In the genomic region with DNA sequence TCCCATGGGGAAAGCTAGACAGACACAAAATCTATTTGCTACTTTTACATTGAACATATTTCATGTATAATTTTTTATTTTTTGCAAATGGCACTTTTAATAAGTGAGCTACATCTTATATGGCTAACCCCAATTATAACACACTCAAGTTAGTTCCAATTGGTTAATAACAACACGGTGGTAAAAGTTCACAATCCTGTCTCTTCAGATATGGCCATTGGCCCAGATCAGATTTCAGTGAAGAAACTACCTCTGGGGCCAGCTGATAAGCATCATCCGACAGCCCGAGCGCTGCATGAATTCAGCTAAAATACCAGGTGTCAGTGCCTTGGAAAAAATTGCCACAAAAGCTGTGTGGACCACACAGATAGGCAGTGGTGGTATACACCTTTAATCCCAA, we compare ENCODE assay signal across 28 mouse cellular contexts. TPM values are rescaled to one million over a fixed set of nuclear protein-coding genes. Genes with fewer than 3 reads are reported as not detected.
"Had no signal": no experiment of that assay in that cellular context is flagged by ENCODE, and none has a peak within 500 bp of the region (broad histone marks: within the 10 kb centered on the region; RNA-seq: fewer than 3 reads in every experiment).

No protein-coding gene starts in this region.

- H3K36me3 ChIP-seq: forebrain, embryonic 12.5 days; forebrain, embryonic 15.5 days had no signal

- H3K4me2 ChIP-seq: embryonic facial prominence, embryonic 12.5 days; embryonic facial prominence, embryonic 13.5 days; embryonic facial prominence, embryonic 15.5 days; forebrain, embryonic 12.5 days; forebrain, embryonic 13.5 days; forebrain, embryonic 15.5 days had no signal

- H3K27me3 ChIP-seq: embryonic facial prominence, embryonic 12.5 days; embryonic facial prominence, embryonic 13.5 days; embryonic facial prominence, embryonic 15.5 days; forebrain, embryonic 12.5 days; forebrain, embryonic 13.5 days; forebrain, embryonic 15.5 days had no signal

- H3K27ac ChIP-seq: embryonic facial prominence, embryonic 10.5 days; embryonic facial prominence, embryonic 12.5 days; embryonic facial prominence, embryonic 13.5 days; embryonic facial prominence, embryonic 15.5 days; forebrain, embryonic 10.5 days; forebrain, embryonic 12.5 days; forebrain, embryonic 13.5 days; forebrain, embryonic 15.5 days; heart, adult 2 months had no signal

- H3K9ac ChIP-seq: embryonic facial prominence, embryonic 12.5 days; embryonic facial prominence, embryonic 13.5 days; embryonic facial prominence, embryonic 15.5 days; forebrain, embryonic 12.5 days; forebrain, embryonic 13.5 days; forebrain, embryonic 15.5 days; forebrain, postnatal 0 days had no signal

- ATAC-seq: forebrain, embryonic 13.5 days; forebrain, embryonic 14.5 days; forebrain, embryonic 15.5 days; forebrain, embryonic 16.5 days; forebrain, postnatal 0 days had no signal

- DNase-seq: cerebellum, adult 9-10 months; cerebellum, adult 9-11 months; cerebellum, postnatal 10 days; cerebellum, postnatal 14 days; cerebellum, postnatal 25 days; cerebellum, postnatal 36 days; embryo, embryonic 11 days; forebrain, postnatal 0 days; gastrocnemius, adult 2 months; gastrocnemius, postnatal 10 days; gastrocnemius, postnatal 14 days; gastrocnemius, postnatal 25 days; gastrocnemius, postnatal 36 days; heart, adult 18-20 months; heart, adult 2 months had no signal

- H3K4me3 ChIP-seq: embryonic facial prominence, embryonic 10.5 days; embryonic facial prominence, embryonic 12.5 days; embryonic facial prominence, embryonic 13.5 days; embryonic facial prominence, embryonic 15.5 days; erythroblast, embryonic 14.5 days; forebrain, embryonic 10.5 days; forebrain, embryonic 12.5 days; forebrain, embryonic 13.5 days; forebrain, embryonic 15.5 days; heart, adult 2 months had no signal

- H3K9me3 ChIP-seq: embryonic facial prominence, embryonic 10.5 days; embryonic facial prominence, embryonic 12.5 days; embryonic facial prominence, embryonic 13.5 days; embryonic facial prominence, embryonic 15.5 days; forebrain, embryonic 10.5 days; forebrain, embryonic 12.5 days; forebrain, embryonic 13.5 days; forebrain, embryonic 15.5 days had no signal

RNA-seq across cellular contexts. Expression of gene Fkbp14, which starts 9.4 kb away (rescaled TPM):
- total RNA-seq: granulocyte monocyte progenitor cell, adult 5-6 weeks had no signal
- polyA plus RNA-seq: erythroblast, embryonic 14.5 days had no signal

RNA-seq across cellular contexts. Expression of gene Scrn1, which starts 21.4 kb away (rescaled TPM):
- total RNA-seq: common myeloid progenitor, adult 5-6 weeks; granulocyte monocyte progenitor cell, adult 5-6 weeks had no signal
- polyA plus RNA-seq: erythroblast, embryonic 14.5 days had no signal
